Mouse (Mus musculus) lung, postnatal 0 days (tissue): ENCODE data around the gene Ppef2.

Source experiments
- CTCF ChIP-seq: IDR thresholded peaks from 2 replicates; pipeline ENCODE4 v1.5.1; 2016; ENCODE audit warnings: antibody characterized with exemption, mild to moderate bottlenecking
- EP300 ChIP-seq: IDR thresholded peaks from 2 replicates; pipeline ENCODE4 v1.6.1; 2016; ENCODE audit warnings: antibody characterized with exemption, mild to moderate bottlenecking, control low read depth

GRCm38 (mm10) chr5:92294525-92294924 lies 38.4 kb upstream of the Ppef2 start:
- no peak for TF ChIP-seq CTCF
- no peak for TF ChIP-seq EP300
